19 mouse cellular contexts compared by ENCODE assay signal in genomic region chr17:79768080-79768479, GRCm38 (mm10). TPM values are rescaled to one million over a fixed set of nuclear protein-coding genes. Genes with fewer than 3 reads are reported as not detected.
A peak's percentile ranks its signal among the peaks of the same experiment; 100 is the strongest.
DNase-seq lines count a peak whose midpoint lies in the region; ATAC-seq and TF ChIP-seq lines count a peak whose summit lies in the region.
"Had no signal": no experiment of that assay in that cellular context is flagged by ENCODE, and none has a peak within 500 bp of the region (broad histone marks: within the 10 kb centered on the region; RNA-seq: fewer than 3 reads in every experiment).

No protein-coding gene starts in this region.

- 46% methylated on average over 2 of the region's 2 CpGs for WGBS in lung, embryonic 14.5 days
- WGBS in lung, postnatal 0 days, result 53% methylated on average over 2 of the region's 2 CpGs

- no peak for ATAC-seq in lung, embryonic 14.5 days (ENCODE audit: insufficient read depth)
- no peak for ATAC-seq in lung, postnatal 0 days
- ATAC-seq: forebrain, embryonic 15.5 days had no signal

- no peak overlapping the region for H3K27ac ChIP-seq in lung, embryonic 14.5 days (ENCODE audit: low read depth)
- no peak overlapping the region for H3K27ac ChIP-seq in lung, postnatal 0 days (ENCODE audit: low read length)
- H3K27ac ChIP-seq: embryonic facial prominence, embryonic 12.5 days; forebrain, embryonic 15.5 days; heart, adult 2 months; heart, embryonic 15.5 days; hindbrain, embryonic 10.5 days; hindbrain, embryonic 14.5 days had no signal

- no peak for TF ChIP-seq EP300 in lung, postnatal 0 days (IDR thresholded peaks at IDR 0.05)

- TF ChIP-seq CTCF in lung, embryonic 14.5 days (IDR thresholded peaks at IDR 0.05; ENCODE audit: low read depth), result no peak
- TF ChIP-seq CTCF in lung, postnatal 0 days (IDR thresholded peaks at IDR 0.05), result no peak

- H3K27me3 ChIP-seq in lung, embryonic 14.5 days (ENCODE audit: insufficient read depth, low read length), result no peaks in the 10 kb centered on the region
- no peaks in the 10 kb centered on the region for H3K27me3 ChIP-seq in lung, postnatal 0 days (replicated peaks; ENCODE audit: insufficient read depth, low read length)
- H3K27me3 ChIP-seq: embryonic facial prominence, embryonic 12.5 days; forebrain, embryonic 15.5 days; heart, embryonic 15.5 days had no signal

- H3K4me1 ChIP-seq in lung, embryonic 14.5 days (ENCODE audit: insufficient read depth), result no peaks in the 10 kb centered on the region
- H3K4me1 ChIP-seq in lung, postnatal 0 days (ENCODE audit: insufficient read depth, low read depth, low read length), result no peaks in the 10 kb centered on the region
- H3K4me1 ChIP-seq: heart, embryonic 15.5 days had no signal

- H3K9me3 ChIP-seq in lung, embryonic 14.5 days (ENCODE audit: low read depth, low read length), result no peaks in the 10 kb centered on the region
- no peaks in the 10 kb centered on the region for H3K9me3 ChIP-seq in lung, postnatal 0 days (ENCODE audit: low read length)
- H3K9me3 ChIP-seq: embryonic facial prominence, embryonic 12.5 days; forebrain, embryonic 15.5 days; heart, embryonic 15.5 days; hindbrain, embryonic 10.5 days had no signal

- H3K36me3 ChIP-seq in lung, embryonic 14.5 days (ENCODE audit: insufficient read depth), result no peaks in the 10 kb centered on the region
- no peaks in the 10 kb centered on the region for H3K36me3 ChIP-seq in lung, postnatal 0 days (ENCODE audit: insufficient read depth, low read length)
- H3K36me3 ChIP-seq: embryonic facial prominence, embryonic 12.5 days; forebrain, embryonic 15.5 days; heart, embryonic 15.5 days; hindbrain, embryonic 10.5 days had no signal

- H3K4me3 ChIP-seq in lung, embryonic 14.5 days (ENCODE audit: low read depth, low read length), result no peak overlapping the region
- no peak overlapping the region for H3K4me3 ChIP-seq in lung, postnatal 0 days (ENCODE audit: low read depth, low read length)
- H3K4me3 ChIP-seq: embryonic facial prominence, embryonic 12.5 days; forebrain, embryonic 15.5 days; heart, adult 2 months; heart, embryonic 15.5 days; hindbrain, embryonic 10.5 days had no signal

- peak; percentile 84 for DNase-seq in heart, adult 11 months
- DNase-seq in heart, postnatal 4 days, result no peak
- DNase-seq in kidney, postnatal 14 days, result peak; percentile 72
- DNase-seq in kidney, adult 8-10 months, result no peak
- DNase-seq in lung, embryonic 14.5 days, result peak; percentile 46
- DNase-seq in lung, postnatal 0 days (ENCODE audit: low spot score), result no peak
- DNase-seq in spleen, postnatal 10 days (ENCODE audit: low spot score in 2 of 2), result no peak
- DNase-seq: cerebellum, adult 11-12 months; cerebellum, adult 9-10 months; cerebellum, postnatal 25 days; gastrocnemius, postnatal 10 days; heart, adult 2 months; heart, postnatal 14 days had no signal

- no peak overlapping the region for H3K4me2 ChIP-seq in lung, embryonic 14.5 days
- no peak overlapping the region for H3K4me2 ChIP-seq in lung, postnatal 0 days (replicated peaks; ENCODE audit: low read depth, low read length)
- H3K4me2 ChIP-seq: embryonic facial prominence, embryonic 12.5 days; forebrain, embryonic 15.5 days; heart, embryonic 11.5 days; heart, embryonic 15.5 days; hindbrain, embryonic 14.5 days had no signal

- no peak overlapping the region for H3K9ac ChIP-seq in lung, embryonic 14.5 days
- H3K9ac ChIP-seq in lung, postnatal 0 days (replicated peaks; ENCODE audit: low read depth), result no peak overlapping the region
- H3K9ac ChIP-seq: embryonic facial prominence, embryonic 12.5 days; forebrain, embryonic 15.5 days; heart, embryonic 15.5 days; hindbrain, embryonic 14.5 days had no signal

RNA-seq across cellular contexts. Expression of gene Cyp1b1, which starts 53.2 kb away (rescaled TPM):
- 1 to 10 TPM; 4.4 to 4.7 TPM for total RNA-seq in heart, postnatal 4 days (2021)
- 1.9 and 2.0 TPM in 2 replicates for polyA plus RNA-seq in lung, embryonic 14.5 days (2014; fragmentation: Nextera tagmentation; extraction: Ambion mirVana)
- polyA plus RNA-seq in lung, postnatal 0 days (2015; fragmentation: Nextera tagmentation; extraction: Ambion mirVana), result 1.7 and 1.9 TPM in 2 replicates

Comparison
In these comparisons a context has a peak if more than half of its experiments do, and no peak if none do; other contexts are left out.
1. DNase-seq: peak in heart, adult 11 months (single experiment), kidney, postnatal 14 days (single experiment) and lung, embryonic 14.5 days (single experiment); none in heart, postnatal 4 days (single experiment), kidney, adult 8-10 months (0 of 2), lung, postnatal 0 days (single experiment) and spleen, postnatal 10 days (0 of 2).